Comparison of ENCODE assay signal across 23 mouse cellular contexts in the genomic region with DNA sequence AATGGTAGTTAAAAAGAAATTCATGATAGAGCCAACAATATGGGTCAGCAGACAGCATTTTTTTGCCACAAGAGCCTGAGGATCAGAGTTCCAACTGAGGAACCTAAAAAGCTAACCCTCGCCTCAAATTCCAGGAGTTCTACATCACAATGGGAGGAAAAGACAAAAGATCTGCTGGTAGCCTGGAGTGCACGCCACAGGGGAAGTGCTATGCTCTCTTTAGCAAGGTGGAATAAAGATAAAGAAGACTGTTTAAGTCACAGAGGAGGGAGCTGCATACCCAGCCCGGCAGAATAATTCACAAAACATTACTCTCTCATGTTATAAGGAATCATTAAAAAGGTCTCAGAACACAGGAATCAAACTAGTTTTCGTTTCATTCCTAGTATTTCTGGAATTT.
DNase-seq lines count a peak whose midpoint lies in the region; ATAC-seq and TF ChIP-seq lines count a peak whose summit lies in the region.
"Had no signal": no experiment of that assay in that cellular context is flagged by ENCODE, and none has a peak within 500 bp of the region (broad histone marks: within the 10 kb centered on the region; RNA-seq: fewer than 3 reads in every experiment).

No protein-coding gene starts in this region.

- TF ChIP-seq EP300 in ES-Bruce4 (IDR thresholded peaks at IDR 0.05; ENCODE audit: insufficient read depth, low read depth, low read length) = no peak

- H3K4me3 ChIP-seq in liver, embryonic 11.5 days (ENCODE audit: low read depth, low read length) = no peak overlapping the region
- no peak overlapping the region for H3K4me3 ChIP-seq in ES-Bruce4 (ENCODE audit: low read depth, low read length)
- H3K4me3 ChIP-seq: embryonic facial prominence, embryonic 10.5 days; forebrain, embryonic 13.5 days; gastrocnemius, adult 2 months; hindbrain, embryonic 12.5 days had no signal

- no peak for TF ChIP-seq POLR2A in ES-Bruce4 (IDR thresholded peaks at IDR 0.05; ENCODE audit: insufficient read depth, low read length)

- ATAC-seq in liver, embryonic 11.5 days (replicated peaks; ENCODE audit: low FRiP score) = no peak
- 0 out of 2 replicates have a peak, but pooled peaks have one; percentile 24 for ATAC-seq in megakaryocyte progenitor cell, adult 5-6 weeks (replicated peaks; ENCODE audit: poor library complexity)
- ATAC-seq: forebrain, embryonic 13.5 days; forebrain, postnatal 0 days; hindbrain, embryonic 16.5 days; inflammation-experienced regulatory T-cells, adult 6 months; Patski had no signal

- H3K9me3 ChIP-seq in liver, embryonic 11.5 days (ENCODE audit: control insufficient read depth, low read length) = no peaks in the 10 kb centered on the region
- no peaks in the 10 kb centered on the region for H3K9me3 ChIP-seq in ES-Bruce4 (replicated peaks; ENCODE audit: control insufficient read depth, insufficient read depth, low read length, poor library complexity, severe bottlenecking)
- H3K9me3 ChIP-seq: embryonic facial prominence, embryonic 10.5 days; forebrain, embryonic 13.5 days; hindbrain, embryonic 12.5 days had no signal

- peak overlapping the region; percentile 58; the same call in 1 of the 2 replicates for H3K27ac ChIP-seq in liver, embryonic 11.5 days (ENCODE audit: low read depth, low read length)
- H3K27ac ChIP-seq in ES-Bruce4 (ENCODE audit: insufficient read depth, low read length) = peak overlapping the region; percentile 93
- H3K27ac ChIP-seq: forebrain, embryonic 13.5 days; gastrocnemius, adult 2 months; hindbrain, embryonic 12.5 days had no signal

- DNase-seq in liver, embryonic 11.5 days (ENCODE audit: low spot score) = no peak
- DNase-seq in liver = no peak
- DNase-seq in R1 (ENCODE audit: low read depth, low spot score) = peak; percentile 96
- no peak for DNase-seq in embryo, embryonic 10.5 days (ENCODE audit: low spot score)
- DNase-seq in adrenal gland, postnatal 14 days = no peak
- DNase-seq in layer of hippocampus, postnatal 10 days (ENCODE audit: low spot score in 2 of 2) = no peak
- DNase-seq: adrenal gland, postnatal 10 days; cerebellum, adult 11-12 months; cerebellum, adult 9-10 months; cerebellum, postnatal 36 days; forebrain, postnatal 0 days; gastrocnemius, adult 2 months; gastrocnemius, postnatal 25 days; heart, postnatal 10 days; heart, postnatal 4 days had no signal

- 19% methylated on average over 4 of the region's 4 CpGs for WGBS in liver, embryonic 11.5 days

- peaks cover 8% of the 10 kb centered on the region for H3K4me1 ChIP-seq in liver, embryonic 11.5 days (replicated peaks; ENCODE audit: control insufficient read depth, insufficient read depth, low read length)
- peaks cover 1% of the 10 kb centered on the region for H3K4me1 ChIP-seq in ES-Bruce4 (ENCODE audit: control insufficient read depth, insufficient read depth, low read length)

- no peak for TF ChIP-seq CTCF in ES-Bruce4 (IDR thresholded peaks at IDR 0.05; ENCODE audit: low read depth, low read length)

- H3K4me2 ChIP-seq in liver, embryonic 11.5 days = peak overlapping the region; percentile 52; the same call in 1 of the 2 replicates
- H3K4me2 ChIP-seq: forebrain, embryonic 13.5 days; hindbrain, embryonic 12.5 days had no signal

- H3K36me3 ChIP-seq in liver, embryonic 11.5 days (ENCODE audit: control insufficient read depth, insufficient read depth, low read length) = no peaks in the 10 kb centered on the region
- no peaks in the 10 kb centered on the region for H3K36me3 ChIP-seq in ES-Bruce4 (ENCODE audit: control insufficient read depth, insufficient read depth, low read length, poor library complexity, severe bottlenecking)
- H3K36me3 ChIP-seq: embryonic facial prominence, embryonic 10.5 days; hindbrain, embryonic 12.5 days had no signal

- H3K27me3 ChIP-seq in liver, embryonic 11.5 days (replicated peaks; ENCODE audit: control insufficient read depth, insufficient read depth, low read length) = no peaks in the 10 kb centered on the region
- no peaks in the 10 kb centered on the region for H3K27me3 ChIP-seq in ES-Bruce4 (ENCODE audit: control insufficient read depth, insufficient read depth, low read length, poor library complexity, severe bottlenecking)
- H3K27me3 ChIP-seq: forebrain, embryonic 13.5 days; hindbrain, embryonic 12.5 days; Patski had no signal

- no peak overlapping the region for H3K9ac ChIP-seq in liver, embryonic 11.5 days (ENCODE audit: low read depth, low read length)
- H3K9ac ChIP-seq in ES-Bruce4 (ENCODE audit: low read depth, poor library complexity, severe bottlenecking) = peak overlapping the region; percentile 34
- H3K9ac ChIP-seq: forebrain, embryonic 13.5 days; forebrain, postnatal 0 days had no signal
